Mouse (Mus musculus): ENCODE measurements around the gene Psme2. TPM values are rescaled to one million over a fixed set of nuclear protein-coding genes. Genes with fewer than 3 reads are reported as not detected.

Gene Psme2
- total RNA-seq, 2 experiments from 2014 or later, result 124 to 153 TPM

GRCm38 (mm10) chr14:55575302-55575701, 15.6 kb downstream of the Psme2 start, which contains the start of gene Fitm1:
Gene Fitm1, plus strand, starts transcription at chr14:55575617.
- DNase-seq (ENCODE audit: low spot score in 2 of 2), result peak in 1 of 2 experiments; percentile 45

- DNase-seq (ENCODE audit: low spot score in 2 of 2), result no peak
Measured at GRCm38 (mm10) chr14:55571760-55572159, 19.2 kb downstream of the Psme2 start.

GRCm38 (mm10) chr14:55570588-55570987, 20.3 kb downstream of the Psme2 start:
- no peak for DNase-seq (ENCODE audit: low spot score in 2 of 2)

GRCm38 (mm10) chr14:55567496-55567895, 23.4 kb downstream of the Psme2 start:
- DNase-seq (ENCODE audit: low spot score in 2 of 2), result no peak

- DNase-seq (ENCODE audit: low spot score in 2 of 2), result no peak
Measured at GRCm38 (mm10) chr14:55565748-55566147, 25.2 kb downstream of the Psme2 start.

GRCm38 (mm10) chr14:55563249-55563648, 27.7 kb downstream of the Psme2 start:
- DNase-seq (ENCODE audit: low spot score in 2 of 2), result no peak

GRCm38 (mm10) chr14:55561860-55562259, 29.1 kb downstream of the Psme2 start:
- DNase-seq (ENCODE audit: low spot score in 2 of 2), result no peak

GRCm38 (mm10) chr14:55560202-55561073, 30.5 kb downstream of the Psme2 start, which contains the start of gene A730061H03Rik:
Gene A730061H03Rik, minus strand, starts transcription at chr14:55560406.
- DNase-seq (ENCODE audit: low spot score in 2 of 2), result peak; percentile 91 to 98

- DNase-seq (ENCODE audit: low spot score in 2 of 2), result peak; percentile 81 to 89
Measured at GRCm38 (mm10) chr14:55559799-55560201, 31.1 kb downstream of the Psme2 start, which contains the start of gene Dcaf11. Gene Dcaf11, plus strand, starts transcription at chr14:55560006.

- no peak for DNase-seq (ENCODE audit: low spot score in 2 of 2)
Measured at GRCm38 (mm10) chr14:55558740-55559448, 32.0 kb downstream of the Psme2 start.

GRCm38 (mm10) chr14:55557587-55557986, 33.3 kb downstream of the Psme2 start:
- DNase-seq (ENCODE audit: low spot score in 2 of 2), result no peak

GRCm38 (mm10) chr14:55557003-55557402, 33.9 kb downstream of the Psme2 start:
- DNase-seq (ENCODE audit: low spot score in 2 of 2), result peak in 1 of 2 experiments; percentile 75

- no peak for DNase-seq (ENCODE audit: low spot score in 2 of 2)
Measured at GRCm38 (mm10) chr14:55555788-55556187, 35.1 kb downstream of the Psme2 start.

- DNase-seq (ENCODE audit: low spot score in 2 of 2), result no peak
Measured at GRCm38 (mm10) chr14:55554635-55555034, 36.3 kb downstream of the Psme2 start.

GRCm38 (mm10) chr14:55551794-55552193, 39.1 kb downstream of the Psme2 start:
- DNase-seq (ENCODE audit: low spot score in 2 of 2), result no peak

- DNase-seq (ENCODE audit: low spot score in 2 of 2), result no peak
Measured at GRCm38 (mm10) chr14:55551347-55551746, 39.6 kb downstream of the Psme2 start.

GRCm38 (mm10) chr14:55550191-55550590, 40.7 kb downstream of the Psme2 start:
- DNase-seq (ENCODE audit: low spot score in 2 of 2), result no peak

GRCm38 (mm10) chr14:55544334-55544733, 46.6 kb downstream of the Psme2 start:
- DNase-seq (ENCODE audit: low spot score in 2 of 2), result no peak

- DNase-seq (ENCODE audit: low spot score in 2 of 2), result no peak
Measured at GRCm38 (mm10) chr14:55542268-55542667, 48.6 kb downstream of the Psme2 start.

GRCm38 (mm10) chr14:55540787-55541321, 50.1 kb downstream of the Psme2 start:
- peak; percentile 70 to 82 for DNase-seq (ENCODE audit: low spot score in 2 of 2)

GRCm38 (mm10) chr14:55540067-55540786, 50.7 kb downstream of the Psme2 start, which contains the start of gene Pck2:
Gene Pck2, plus strand, starts transcription at chr14:55540266.
- DNase-seq (ENCODE audit: low spot score in 2 of 2), result peak; percentile 75 to 85

All from gastrocnemius, postnatal 4 days (tissue).